Mouse (Mus musculus) left cerebral cortex, postnatal 10 days (tissue): ENCODE data around the gene Vmn2r15. TPM values are rescaled to one million over a fixed set of nuclear protein-coding genes. Genes with fewer than 3 reads are reported as not detected.

Experiments used
- DNase-seq, 2 experiments: peaks; one replicate each; pipeline ENCODE4 v3.0.0; 2021 to 2022; ENCODE audit warnings: low spot score in 2 of 2, mixed read lengths in 1 of 2; ENCODE audit errors: extremely low spot score in 1 of 2
- intact Hi-C: fragments of 180-260 bp; cut with DNase I; formaldehyde crosslinking; loops from one replicate; pipeline ENCODE4 v1.15.1; 2025
- total RNA-seq, 2 experiments: library from RNA; stranded (reverse); gene quantifications; 2 replicates each; pipeline ENCODE4 v1.2.3; 2021

Vmn2r15 gene
- total RNA-seq = not detected

GRCm38 (mm10) chr5:109297544-109297943, at the start of gene Vmn2r15:
Gene Vmn2r15, minus strand, starts transcription at chr5:109297644.
- no peak for DNase-seq
- intact Hi-C loops = no loop called here

DNA sequence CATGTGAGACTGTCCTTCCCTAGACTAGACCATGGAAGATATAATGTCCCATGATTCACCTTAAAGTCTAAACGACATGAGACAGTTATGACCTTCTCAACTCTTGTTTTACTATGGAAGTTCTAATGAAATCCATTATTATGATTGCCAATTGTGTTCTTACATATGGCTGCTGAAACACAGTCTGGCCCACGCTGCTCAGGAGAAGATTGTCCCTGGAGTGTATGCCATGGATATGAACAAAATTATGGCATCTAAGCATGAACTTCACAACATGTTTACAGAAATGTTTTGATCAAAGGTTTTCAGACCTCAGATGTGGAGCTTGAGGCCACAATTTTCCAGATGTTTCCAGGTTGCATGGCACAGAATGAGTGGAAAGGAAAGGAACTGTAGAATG, 32.4 kb upstream of the Vmn2r15 start, which contains the start of gene Vmn2r16:
Vmn2r16 (plus strand) TSS at position 301 of the 400 bp plus-strand sequence.
- intact Hi-C loops = no loop called here
- DNase-seq = no peak

DNA sequence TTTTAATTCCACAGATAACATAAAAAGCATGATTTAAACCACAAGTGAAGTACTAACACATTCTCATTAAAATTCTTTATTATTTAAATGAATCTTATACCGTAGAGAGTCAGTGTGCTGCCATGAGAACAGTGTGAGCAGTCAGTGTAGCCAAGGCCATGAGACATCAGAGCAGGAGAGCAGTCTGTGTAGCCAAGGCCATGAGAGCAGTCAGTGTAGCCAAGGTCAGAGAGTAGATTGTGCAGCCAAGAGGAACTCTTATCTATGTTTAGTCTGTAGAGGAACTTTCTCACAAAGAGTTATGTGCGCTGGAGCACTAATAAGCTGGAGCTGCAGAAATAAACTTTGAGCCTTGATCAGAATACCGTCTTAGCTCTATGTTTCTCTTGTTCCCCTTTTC, 2.8 kb downstream of the Vmn2r15 start:
- no peak for DNase-seq
- intact Hi-C loops = no loop called here

Other genes with a start within 250 kb of the Vmn2r15 start
- not detected for gene Vmn2r11, start 238.1 kb downstream of the Vmn2r15 start, total RNA-seq
- not detected for gene Vmn2r12, start 199.7 kb downstream of the Vmn2r15 start, total RNA-seq
- not detected for gene Vmn2r13, start 105.4 kb downstream of the Vmn2r15 start, total RNA-seq
- gene Vmn2r14, start 72.9 kb downstream of the Vmn2r15 start, total RNA-seq = not detected
- gene Vmn2r16, start 32.5 kb upstream of the Vmn2r15 start, total RNA-seq = not detected
- gene Vmn2r17, start 122.0 kb upstream of the Vmn2r15 start, total RNA-seq = not detected